Mouse (Mus musculus) liver, embryonic 16.5 days (tissue): ENCODE data around the gene Vmn1r74. TPM values are rescaled to one million over a fixed set of nuclear protein-coding genes. Genes with fewer than 3 reads are reported as not detected.
"Not testable (repeated sequence)": the region's sequence is repeated elsewhere in the genome, so short reads cannot be mapped to it uniquely, and the experiment has no call there.

Source experiments
- ATAC-seq: fragments of 200-750 bp; cut with Nextera tagmentation; 2 replicates; pipeline ENCODE4 v1.8.0; 2017; ENCODE audit warnings: low read depth, mild to moderate bottlenecking, moderate number of reproducible peaks, moderate library complexity
- H3K27ac ChIP-seq: fragments of 300-500 bp; sonication (generic); 2 replicates; pipeline ENCODE4 v1.5.1; 2014; ENCODE audit warnings: mild to moderate bottlenecking, low read length
- H3K27me3 ChIP-seq: fragments of 300-500 bp; sonication (generic); 2 replicates; pipeline ENCODE4 v1.6.1; 2014; ENCODE audit warnings: low read depth, low read length, mixed read lengths; ENCODE audit not compliant: control insufficient read depth, insufficient read depth
- H3K36me3 ChIP-seq: fragments of 300-500 bp; sonication (generic); 2 replicates; pipeline ENCODE4 v1.6.1; 2014; ENCODE audit warnings: mild to moderate bottlenecking; ENCODE audit not compliant: control insufficient read depth, insufficient read depth
- H3K4me1 ChIP-seq: fragments of 300-500 bp; sonication (generic); 2 replicates; pipeline ENCODE4 v1.6.1; 2014; ENCODE audit warnings: low read depth, low read length, mixed read lengths; ENCODE audit not compliant: control insufficient read depth
- H3K4me2 ChIP-seq: fragments of 300-500 bp; sonication (generic); 2 replicates; pipeline ENCODE4 v1.6.1; 2014; ENCODE audit warnings: low read depth, low read length, mixed read lengths
- H3K4me3 ChIP-seq: fragments of 300-500 bp; sonication (generic); 2 replicates; pipeline ENCODE4 v1.5.1; 2014; ENCODE audit warnings: low read depth, mild to moderate bottlenecking, low read length
- H3K9ac ChIP-seq: fragments of 300-500 bp; sonication (generic); 2 replicates; pipeline ENCODE4 v1.6.1; 2014; ENCODE audit warnings: low read depth, low read length
- H3K9me3 ChIP-seq: fragments of 300-500 bp; sonication (generic); replicated peaks from 2 replicates; pipeline ENCODE4 v1.6.1; 2016; ENCODE audit warnings: low read length; ENCODE audit not compliant: control insufficient read depth
- WGBS: fragments of 180-500 bp; shearing (Covaris S2); extraction: QIAGEN DNeasy Blood & Tissue Kit; methylation state at CpG from one replicate; pipeline ENCODE4 v1.1.7; 2014; ENCODE audit not compliant: insufficient replicate concordance; 5-methylcytosine and 5-hydroxymethylcytosine counted together
- polyA plus RNA-seq: library from polyadenylated mRNA; unstranded; fragments of >200 nt; fragmentation: Nextera tagmentation; extraction: Ambion mirVana; gene quantifications from 2 replicates; pipeline ENCODE4 v1.2.1, GENCODE M21; 2015

Gene Vmn1r74
- not detected in 2 replicates for polyA plus RNA-seq

DNA sequence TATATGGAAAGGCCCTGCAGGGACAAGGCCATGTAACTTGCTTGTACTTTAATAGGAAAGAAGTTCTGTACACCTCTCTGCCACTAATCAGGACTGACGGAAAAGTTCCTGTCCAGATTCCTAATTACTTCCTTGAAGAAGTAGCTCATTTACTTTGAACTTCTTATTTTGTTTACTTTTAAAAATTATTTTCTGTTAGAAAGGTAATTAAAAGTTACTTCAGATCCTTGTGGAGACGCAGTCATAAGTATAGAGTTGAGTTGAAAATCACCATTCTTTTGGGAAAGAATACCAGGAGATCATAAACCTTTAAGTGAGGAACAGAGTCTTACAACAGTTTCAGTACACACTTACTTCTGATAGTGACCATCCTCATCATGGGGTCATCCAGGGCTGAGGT is at the start of gene Vmn1r74:
Vmn1r74 (plus strand) TSS at position 301 of the 400 bp plus-strand sequence.
- H3K4me2 ChIP-seq = no peak within 1 kb of the TSS
- H3K36me3 ChIP-seq = no peaks in the 10 kb centered on the region
- 56% methylated on average over 2 of the region's 2 CpGs for WGBS
- H3K4me3 ChIP-seq = no peak within 1 kb of the TSS
- no peak within 1 kb of the TSS for H3K27ac ChIP-seq
- no peaks in the 10 kb centered on the region for H3K4me1 ChIP-seq
- H3K27me3 ChIP-seq = no peaks in the 10 kb centered on the region
- no peak for ATAC-seq
- no peak within 1 kb of the TSS for H3K9ac ChIP-seq
- no peaks in the 10 kb centered on the region for H3K9me3 ChIP-seq

DNA sequence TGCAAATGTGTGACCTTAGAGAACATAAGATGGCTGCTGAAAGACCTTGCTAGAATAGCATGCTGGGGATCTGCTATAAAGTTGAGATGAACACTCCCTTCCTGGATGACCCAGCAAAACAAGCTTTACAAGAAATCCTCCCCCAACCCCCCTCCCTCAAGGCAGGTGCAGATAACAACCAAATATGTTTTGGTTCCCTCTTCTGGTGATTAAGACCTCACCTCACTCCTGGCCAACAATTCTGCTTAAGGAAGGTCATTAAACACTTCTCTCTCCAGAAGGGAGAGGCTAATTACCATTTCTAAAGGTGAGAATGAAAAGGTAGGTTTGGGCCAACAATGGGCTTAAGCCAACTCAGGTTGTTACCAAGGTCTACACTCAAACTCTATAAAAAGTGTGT is 20.0 kb upstream of the Vmn1r74 start:
- Histone ChIP-seq H3K4me3 (no peak overlapping the region), H3K4me1 (no peaks in the 10 kb centered on the region), H3K27ac (no peak overlapping the region), H3K4me2 (no peak overlapping the region), H3K9me3 (no peaks in the 10 kb centered on the region), H3K9ac (no peak overlapping the region), H3K36me3 (no peaks in the 10 kb centered on the region), H3K27me3 (no peaks in the 10 kb centered on the region)
- no peak for ATAC-seq

DNA sequence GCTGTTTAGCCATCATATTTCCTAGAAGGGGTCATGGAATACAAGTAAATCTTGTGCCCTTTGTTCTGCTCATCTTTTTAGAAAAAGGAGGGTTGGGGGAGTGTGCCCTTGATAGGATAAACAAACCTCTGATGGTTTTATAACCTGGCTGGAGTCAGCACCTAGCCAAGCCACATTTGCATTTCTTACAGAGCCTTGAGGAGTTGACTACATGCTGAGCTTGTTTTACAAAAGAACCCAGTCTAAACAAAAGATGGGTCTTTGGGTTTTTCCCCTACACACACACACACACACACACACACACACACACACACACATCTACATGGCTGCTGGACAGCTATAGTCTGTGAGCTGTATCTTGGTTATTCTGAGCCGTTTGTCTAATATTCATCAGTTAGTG is 11.6 kb upstream of the Vmn1r74 start:
- Histone ChIP-seq H3K4me2 (no peak overlapping the region), H3K36me3 (no peaks in the 10 kb centered on the region), H3K27me3 (no peaks in the 10 kb centered on the region), H3K9me3 (no peaks in the 10 kb centered on the region), H3K4me3 (no peak overlapping the region), H3K27ac (no peak overlapping the region), H3K9ac (no peak overlapping the region), H3K4me1 (no peaks in the 10 kb centered on the region)
- WGBS = 57% methylated on average over 1 of the region's 1 CpGs
- no peak for ATAC-seq

DNA sequence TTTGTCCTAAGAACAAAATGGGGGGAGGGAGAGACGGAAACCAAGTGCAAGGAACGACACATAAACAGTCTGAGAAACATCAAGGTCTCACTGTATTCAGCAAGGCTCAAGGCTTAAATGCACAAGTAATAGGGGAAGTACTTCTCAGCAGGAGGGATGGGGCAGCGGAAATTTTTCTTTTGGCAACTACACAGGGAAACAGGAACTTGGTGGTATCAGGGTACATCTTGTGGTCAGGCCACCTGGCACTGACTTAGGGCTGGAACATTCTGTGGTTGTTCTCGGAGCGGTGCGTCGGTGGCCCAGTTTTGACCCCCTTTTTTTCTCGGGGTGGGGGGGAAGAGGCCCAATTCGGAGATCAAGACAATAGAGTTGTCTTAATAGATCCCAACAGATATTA is 10.5 kb upstream of the Vmn1r74 start:
- H3K27me3 ChIP-seq, ATAC-seq, H3K4me3 ChIP-seq, H3K27ac ChIP-seq, H3K9me3 ChIP-seq, H3K4me2 ChIP-seq, H3K4me1 ChIP-seq, H3K36me3 ChIP-seq, H3K9ac ChIP-seq: not testable (repeated sequence)
- 66% methylated on average over 9 of the region's 9 CpGs for WGBS

DNA sequence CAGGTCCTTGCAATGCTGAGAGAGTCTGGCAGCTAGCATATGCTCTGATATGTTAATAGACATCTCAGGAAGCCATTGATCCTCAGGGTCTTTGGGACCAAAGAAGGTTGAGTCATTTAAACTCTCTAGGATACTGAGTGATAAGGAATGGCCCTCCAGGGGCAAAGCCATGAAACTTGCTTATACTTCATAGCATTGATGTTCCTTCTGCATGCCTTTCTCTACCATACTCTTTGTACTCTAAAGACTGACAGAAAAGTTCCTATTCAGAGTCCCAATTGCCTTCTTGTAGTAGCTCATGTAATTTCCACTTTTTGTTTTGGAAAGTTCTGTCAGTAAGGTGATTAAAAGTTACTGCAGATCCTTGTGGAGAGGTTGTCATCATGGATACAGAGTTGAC is 40.5 kb downstream of the Vmn1r74 start, which contains the start of gene Vmn1r75:
Vmn1r75 (plus strand) TSS at position 301 of the 400 bp plus-strand sequence.
- Histone ChIP-seq H3K36me3 (no peaks in the 10 kb centered on the region), H3K4me3 (no peak within 1 kb of the TSS), H3K27me3 (no peaks in the 10 kb centered on the region), H3K9me3 (no peaks in the 10 kb centered on the region), H3K27ac (no peak within 1 kb of the TSS), H3K4me2 (no peak within 1 kb of the TSS), H3K9ac (no peak within 1 kb of the TSS), H3K4me1 (no peaks in the 10 kb centered on the region)
- ATAC-seq = no peak

Other genes starting within 250 kb of the Vmn1r74 start
- not detected in 2 replicates for gene Zscan4-ps3, start 224.7 kb upstream of the Vmn1r74 start, polyA plus RNA-seq
- not detected in 2 replicates for gene Vmn1r72, start 153.8 kb upstream of the Vmn1r74 start, polyA plus RNA-seq
- gene Vmn1r73, start 103.7 kb upstream of the Vmn1r74 start, polyA plus RNA-seq = not detected in 2 replicates
- not detected in 2 replicates for gene Vmn1r75, start 40.6 kb downstream of the Vmn1r74 start, polyA plus RNA-seq
- gene Vmn1r76, start 104.2 kb downstream of the Vmn1r74 start, polyA plus RNA-seq = not detected in 2 replicates
- gene Vmn1r77, start 202.8 kb downstream of the Vmn1r74 start, polyA plus RNA-seq = not detected in 2 replicates